Mouse (Mus musculus): ENCODE data around the gene Ptk7.

Ptk7 gene

GRCm38 (mm10) chr17:46520385-46520979, 108.8 kb downstream of the Ptk7 start:
- DNase-seq (ENCODE audit: low spot score), result no peak

GRCm38 (mm10) chr17:46519971-46520370, 109.3 kb downstream of the Ptk7 start:
- DNase-seq (ENCODE audit: low spot score), result no peak

All from adipocyte (in vitro differentiated cells).